Mouse (Mus musculus): ENCODE measurements around the gene Ppp1r14b.

Ppp1r14b gene

GRCm38 (mm10) chr19:6974211-6975205 is at the start of gene Ppp1r14b:
Gene Ppp1r14b (plus strand): TSS chr19:6974968.
- DNase-seq (ENCODE audit: low read depth, low spot score) = no peak

GRCm38 (mm10) chr19:6925307-6925573 is 49.5 kb upstream of the Ppp1r14b start, which contains the start of gene Catsperz:
Gene Catsperz (minus strand): TSS chr19:6925380.
- DNase-seq (ENCODE audit: low read depth, low spot score) = no peak

GRCm38 (mm10) chr19:6925611-6926329 is 49.0 kb upstream of the Ppp1r14b start:
- no peak for DNase-seq (ENCODE audit: low read depth, low spot score)

- DNase-seq (ENCODE audit: low read depth, low spot score) = no peak
These were observed 48.1 kb upstream of the Ppp1r14b start for GRCm38 (mm10) chr19:6926559-6927255.

DNA sequence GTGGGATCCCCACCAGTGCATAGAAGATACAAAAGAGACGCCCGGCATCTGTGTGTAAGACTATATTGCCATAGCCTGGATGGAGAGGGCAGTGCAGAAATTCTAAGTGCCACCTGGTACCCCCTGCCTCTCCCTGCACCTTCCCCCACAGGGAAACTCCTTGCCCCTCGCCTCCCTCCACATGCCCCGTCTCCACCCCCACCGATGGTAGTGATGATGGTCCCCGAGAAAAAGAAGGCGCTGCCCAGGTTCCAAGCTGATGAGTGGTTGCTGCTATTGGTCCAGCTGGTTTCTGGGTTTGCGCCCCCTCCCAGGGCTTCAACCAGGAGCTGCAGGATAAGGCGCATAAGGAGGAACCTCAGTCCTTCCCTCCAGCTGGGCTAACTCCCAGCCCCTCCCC is 46.7 kb upstream of the Ppp1r14b start:
- no peak for DNase-seq (ENCODE audit: low read depth, low spot score)

- no peak for DNase-seq (ENCODE audit: low read depth, low spot score)
These were observed 43.8 kb upstream of the Ppp1r14b start for GRCm38 (mm10) chr19:6931002-6931401.

DNA sequence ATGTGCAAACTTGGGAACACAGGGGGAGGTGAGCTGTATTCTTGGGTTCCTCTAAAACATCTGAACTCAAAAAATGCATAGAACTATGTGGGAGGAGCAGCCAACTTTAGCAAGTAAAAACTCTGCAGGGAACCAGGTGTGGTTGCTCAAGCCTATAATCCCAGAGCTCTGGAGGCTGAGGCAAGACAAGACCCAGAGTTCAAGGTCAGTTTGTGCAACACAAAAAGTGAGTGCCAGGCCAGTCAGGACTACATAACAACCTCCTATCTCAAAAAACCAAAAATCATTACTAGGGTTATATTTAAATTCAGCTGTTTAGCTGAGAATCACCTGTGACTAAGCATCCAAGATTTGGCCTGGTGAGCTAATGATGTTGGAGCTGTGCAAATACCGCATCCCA is 42.8 kb upstream of the Ppp1r14b start:
- no peak for DNase-seq (ENCODE audit: low read depth, low spot score)

- DNase-seq (ENCODE audit: low read depth, low spot score) = no peak
These were observed 41.7 kb upstream of the Ppp1r14b start for GRCm38 (mm10) chr19:6933102-6933435.

GRCm38 (mm10) chr19:6933436-6934194 is 41.2 kb upstream of the Ppp1r14b start:
- DNase-seq (ENCODE audit: low read depth, low spot score) = no peak

DNA sequence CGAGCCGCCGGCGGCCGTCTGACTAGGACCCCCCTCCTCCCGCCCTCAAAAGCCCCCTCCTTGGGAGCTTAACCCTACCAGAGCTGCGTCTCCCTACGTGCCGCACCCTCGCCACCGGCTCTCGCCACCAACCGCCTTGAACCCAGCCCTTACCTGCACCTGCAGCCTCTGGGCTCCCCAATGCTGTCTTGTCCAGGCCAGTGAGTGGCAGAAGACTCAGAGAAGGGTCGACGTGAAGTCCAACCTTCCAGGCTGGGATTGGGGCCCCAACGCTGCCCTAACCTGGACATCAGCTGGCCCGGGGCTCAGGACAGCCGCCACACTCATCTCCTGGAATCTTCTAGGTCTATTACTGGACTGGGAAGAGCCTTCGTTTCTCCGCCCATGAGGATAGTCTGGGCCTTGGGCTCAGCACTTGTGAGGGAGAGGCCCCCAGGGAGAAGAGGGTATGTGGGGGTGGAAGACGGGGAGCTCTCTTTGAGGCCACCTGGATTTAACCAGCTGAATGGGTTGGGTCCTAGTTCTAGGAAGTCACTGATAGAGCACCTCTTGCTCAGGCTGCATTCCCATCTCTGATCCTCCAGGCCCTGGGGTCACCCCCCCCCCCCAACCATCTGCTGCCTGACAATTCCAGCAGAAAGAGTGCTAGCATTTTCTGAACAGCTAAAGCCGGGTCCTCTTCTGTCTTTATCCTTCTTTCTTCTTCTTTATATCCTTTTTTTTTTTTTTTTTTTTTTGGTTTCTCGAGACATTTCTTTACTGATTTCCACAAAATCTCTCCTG is 40.4 kb upstream of the Ppp1r14b start, which contains the start of gene Kcnk4:
TSS of gene Kcnk4 (minus strand) at position 321 of the 783 bp plus-strand sequence.
- DNase-seq (ENCODE audit: low read depth, low spot score) = no peak

DNA sequence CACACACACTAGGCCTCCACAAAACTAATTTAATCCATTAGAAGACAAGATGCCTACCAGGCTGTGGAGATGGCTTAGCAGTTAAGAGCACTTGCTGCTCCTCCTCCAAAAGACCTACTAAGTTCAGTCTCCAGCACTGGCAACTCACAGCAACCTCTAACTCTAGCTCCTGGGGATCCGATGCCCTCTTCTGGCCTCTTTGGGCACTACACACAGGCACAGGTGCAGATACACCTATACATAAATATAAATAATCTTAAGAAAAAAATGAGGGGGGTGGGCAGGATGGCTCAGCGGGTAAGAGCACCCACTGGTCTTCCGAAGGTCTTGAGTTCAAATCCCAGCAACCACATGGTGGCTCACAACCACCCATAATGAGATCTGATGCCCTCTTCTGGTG is 38.5 kb upstream of the Ppp1r14b start:
- DNase-seq (ENCODE audit: low read depth, low spot score) = no peak

DNA sequence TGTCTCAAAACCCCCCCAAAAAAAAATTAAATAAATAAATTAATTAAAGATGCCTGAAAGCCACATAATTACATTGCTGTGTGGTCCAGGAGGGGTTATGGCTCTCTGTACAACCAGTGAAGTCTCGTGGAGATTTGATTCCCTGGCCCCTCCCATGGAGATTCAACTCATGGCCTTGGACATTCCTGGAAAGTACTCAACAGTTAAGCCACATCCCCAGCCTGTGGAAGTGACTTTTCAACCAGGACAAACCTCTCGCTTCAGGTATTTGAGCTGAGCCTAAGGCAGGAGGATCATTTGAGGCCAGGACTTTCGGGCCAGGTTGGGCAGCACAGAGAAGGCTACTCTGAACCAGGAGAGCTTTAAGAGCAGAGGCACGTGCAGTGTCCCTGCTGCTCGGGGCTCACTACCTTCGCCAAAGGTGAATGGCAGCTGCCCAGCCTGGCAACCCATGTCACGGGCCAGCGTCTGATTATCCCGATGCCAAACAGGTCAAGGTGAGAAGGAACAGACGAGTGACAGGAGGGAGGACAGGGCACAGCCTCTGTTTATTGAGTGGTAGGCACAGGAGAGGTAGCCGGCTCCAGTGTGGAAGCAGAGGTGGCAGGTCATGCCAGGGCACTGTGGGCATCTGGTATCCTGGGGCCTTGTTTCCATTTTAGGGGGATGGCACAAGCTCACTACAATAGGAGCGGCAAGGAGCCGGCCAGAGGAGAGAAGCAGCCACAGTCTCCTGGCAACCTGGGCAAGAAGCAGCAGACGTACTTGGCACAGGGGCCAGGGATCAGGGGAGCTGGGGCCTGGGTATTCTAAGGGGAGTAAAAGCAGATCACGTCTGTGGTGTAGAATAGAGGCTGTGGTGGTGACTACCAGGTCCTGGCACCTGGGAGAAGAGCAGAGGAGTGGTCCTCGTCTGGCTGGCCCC is 37.0 kb upstream of the Ppp1r14b start:
- DNase-seq (ENCODE audit: low read depth, low spot score) = no peak

DNA sequence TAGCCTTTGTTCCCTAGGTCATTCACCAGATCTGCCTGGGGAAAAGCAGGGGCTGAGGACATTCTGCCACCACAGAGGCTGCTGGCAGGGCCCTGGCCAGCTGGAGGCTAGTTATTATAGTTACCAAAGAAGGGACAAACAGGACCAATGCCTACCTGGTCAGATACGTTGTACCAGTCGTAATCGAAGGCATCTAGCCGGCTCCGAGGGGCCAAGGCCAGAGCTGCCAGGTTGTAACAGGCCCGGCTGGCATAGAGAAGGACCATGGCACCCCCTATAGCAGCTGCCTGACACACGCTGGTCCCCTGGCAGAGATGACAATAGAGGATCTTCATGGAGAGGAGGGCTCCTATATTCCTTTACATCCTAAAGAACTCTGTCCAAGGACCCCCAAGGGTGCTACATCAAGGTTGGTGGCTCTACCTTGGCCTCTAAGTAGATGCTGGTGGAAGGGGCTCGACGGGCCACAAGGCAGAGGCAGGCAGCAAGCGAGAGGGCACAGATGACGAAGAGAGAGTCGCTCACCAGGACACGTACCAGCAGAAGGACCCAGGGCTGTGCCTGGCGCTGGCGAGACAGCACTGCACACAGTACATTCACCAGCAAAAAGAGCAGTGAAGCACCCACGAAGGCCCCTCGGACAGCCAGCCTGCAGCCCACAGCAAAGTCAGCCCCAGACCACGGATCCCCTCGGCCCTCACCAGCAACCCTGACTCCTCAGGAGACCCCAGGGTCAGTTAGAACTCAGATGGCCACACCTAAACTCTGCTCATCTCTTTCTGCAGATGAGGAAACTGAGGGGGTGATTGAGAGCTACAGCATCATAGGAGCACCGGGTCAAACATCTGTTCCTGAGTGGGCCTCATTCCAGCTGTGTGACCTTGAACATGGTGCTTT is 35.4 kb upstream of the Ppp1r14b start:
- no peak for DNase-seq (ENCODE audit: low read depth, low spot score)

GRCm38 (mm10) chr19:6940396-6941351 is 34.1 kb upstream of the Ppp1r14b start:
- DNase-seq (ENCODE audit: low read depth, low spot score) = no peak

- DNase-seq (ENCODE audit: low read depth, low spot score) = peak; percentile 89
These were observed 33.2 kb upstream of the Ppp1r14b start, which contains the start of gene Bad for GRCm38 (mm10) chr19:6941372-6942248. Gene Bad (plus strand): TSS chr19:6941861.

DNA sequence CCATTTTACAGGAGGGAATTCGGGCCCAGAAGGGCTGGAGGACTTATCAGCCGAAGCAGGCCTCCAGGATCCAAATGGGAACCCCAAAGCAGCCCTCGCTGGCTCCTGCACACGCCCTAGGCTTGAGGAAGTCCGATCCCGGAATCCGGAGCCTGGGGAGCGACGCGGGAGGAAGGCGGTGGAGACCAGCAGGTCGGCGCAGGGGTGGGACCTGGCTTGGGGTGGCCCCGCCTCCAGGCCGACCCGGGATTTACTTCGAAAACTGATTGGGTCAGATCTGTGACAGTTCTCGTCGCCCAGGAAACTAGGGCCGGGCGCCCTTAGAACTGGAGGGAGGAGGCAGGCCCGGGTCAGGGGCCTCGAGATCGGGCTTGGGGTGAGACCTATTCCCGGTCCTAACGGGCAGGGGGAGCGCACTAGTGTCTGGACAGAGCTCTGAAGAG is 32.5 kb upstream of the Ppp1r14b start, which contains the start of gene Gpr137:
TSS of gene Gpr137 (minus strand) at position 232 of the 443 bp plus-strand sequence.
- DNase-seq (ENCODE audit: low read depth, low spot score) = peak; percentile 78
